Mouse (Mus musculus) heart, embryonic 14.5 days (tissue): ENCODE measurements around the gene Ubald1. TPM values are rescaled to one million over a fixed set of nuclear protein-coding genes. Genes with fewer than 3 reads are reported as not detected.

Source experiments
- ATAC-seq: fragments of 200-750 bp; cut with Nextera tagmentation; 2 replicates; pipeline ENCODE4 v1.8.0; 2017; ENCODE audit warnings: low read depth, moderate TSS enrichment; ENCODE audit not compliant: insufficient number of reproducible peaks, insufficient read depth, low FRiP score
- H3K27ac ChIP-seq, 2 experiments: fragments of 200-500 bp in 1 of 2; fragments of 300-500 bp in 1 of 2; sonication (generic) in 1 of 2; replicated peaks in 1 of 2; 2 replicates each; pipeline ENCODE4 v1.5.1; 2012 to 2014; ENCODE audit warnings: low read depth in 2 of 2, low read length in 2 of 2, control low read depth in 1 of 2, mild to moderate bottlenecking in 1 of 2, mixed read lengths in 1 of 2; ENCODE audit not compliant: control insufficient read depth in 1 of 2, insufficient read depth in 1 of 2
- H3K27me3 ChIP-seq: fragments of 300-500 bp; sonication (generic); 2 replicates; pipeline ENCODE4 v1.6.1; 2014; ENCODE audit warnings: mild to moderate bottlenecking, low read length, control low read depth; ENCODE audit not compliant: control insufficient read depth, insufficient read depth
- H3K36me3 ChIP-seq: fragments of 300-500 bp; sonication (generic); 2 replicates; pipeline ENCODE4 v1.6.1; 2014; ENCODE audit warnings: mild to moderate bottlenecking, control low read depth, low read length, mixed read lengths; ENCODE audit not compliant: control insufficient read depth, insufficient read depth
- H3K4me1 ChIP-seq, 2 experiments: fragments of 200-500 bp in 1 of 2; fragments of 300-500 bp in 1 of 2; sonication (generic) in 1 of 2; 2 replicates each; pipeline ENCODE4 v1.6.1; 2012 to 2014; ENCODE audit warnings: low read length in 2 of 2, control low read depth in 1 of 2, mixed read lengths in 1 of 2; ENCODE audit not compliant: control insufficient read depth in 2 of 2, insufficient read depth in 2 of 2
- H3K4me2 ChIP-seq: fragments of 300-500 bp; sonication (generic); 2 replicates; pipeline ENCODE4 v1.6.1; 2014; ENCODE audit warnings: mild to moderate bottlenecking, low read length
- H3K4me3 ChIP-seq, 2 experiments: fragments of 200-500 bp in 1 of 2; fragments of 300-500 bp in 1 of 2; sonication (generic) in 1 of 2; 2 replicates each; pipeline ENCODE4 v1.5.1; 2012 to 2014; ENCODE audit warnings: low read length in 2 of 2, mild to moderate bottlenecking in 2 of 2, control low read depth in 1 of 2, low read depth in 1 of 2, moderate library complexity in 1 of 2; ENCODE audit not compliant: control insufficient read depth in 1 of 2, insufficient read depth in 1 of 2
- H3K9ac ChIP-seq: fragments of 300-500 bp; sonication (generic); 2 replicates; pipeline ENCODE4 v1.6.1; 2014; ENCODE audit warnings: mild to moderate bottlenecking, low read length
- H3K9me3 ChIP-seq: fragments of 300-500 bp; sonication (generic); 2 replicates; pipeline ENCODE4 v1.6.1; 2016; ENCODE audit warnings: low read length, control low read depth; ENCODE audit not compliant: control insufficient read depth
- WGBS: fragments of 180-500 bp; shearing (Covaris S2); extraction: QIAGEN DNeasy Blood & Tissue Kit; methylation state at CpG from one replicate; pipeline ENCODE4 v1.1.7; 2014; 5-methylcytosine and 5-hydroxymethylcytosine counted together
- polyA plus RNA-seq: library from polyadenylated mRNA; unstranded; fragments of >200 nt; fragmentation: Nextera tagmentation; extraction: Ambion mirVana; gene quantifications from 2 replicates; pipeline ENCODE4 v1.2.1, GENCODE M21; 2014

The Ubald1 gene
- polyA plus RNA-seq, 1 experiment from 2014 or later, result 25.3 TPM

- peak; percentile 79 for ATAC-seq
- under 1% methylated on average over 70 of the region's 74 CpGs for WGBS
- peak within 1 kb of the TSS; percentile 80 to 84 for H3K4me3 ChIP-seq
- H3K27ac ChIP-seq, result peak within 1 kb of the TSS; percentile 89 to 90
- H3K4me2 ChIP-seq, result peak within 1 kb of the TSS; percentile 74
- H3K36me3 ChIP-seq, result no peaks in the 10 kb centered on the region
- H3K9ac ChIP-seq, result peak within 1 kb of the TSS; percentile 98
- no peaks in the 10 kb centered on the region for H3K9me3 ChIP-seq
- H3K27me3 ChIP-seq, result no peaks in the 10 kb centered on the region
- peaks cover 15 to 48% of the 10 kb centered on the region in 2 experiments for H3K4me1 ChIP-seq
These were observed 5.9 kb upstream of the Ubald1 start, which contains the start of gene Mgrn1 for GRCm38 (mm10) chr16:4885760-4886689. TSS of gene Mgrn1 (plus strand) at chr16:4886249.

- no peak overlapping the region for H3K4me3 ChIP-seq
- ATAC-seq, result no peak
These were observed 4.8 kb upstream of the Ubald1 start for GRCm38 (mm10) chr16:4884930-4885329.

GRCm38 (mm10) chr16:4881400-4882351 lies 1.6 kb upstream of the Ubald1 start:
- Histone ChIP-seq H3K9ac (peak overlapping the region; percentile 96), H3K9me3 (no peaks in the 10 kb centered on the region), H3K4me3 (peak overlapping the region; percentile 91 to 92; a peak in 3 of 4 replicates), H3K4me2 (peak overlapping the region; percentile 92), H3K27ac (peak overlapping the region; percentile 98 to 99; a peak in 3 of 4 replicates), H3K4me1 (peaks cover 7 to 30% of the 10 kb centered on the region in 2 experiments), H3K36me3 (no peaks in the 10 kb centered on the region; the same call in 1 of the 2 replicates), H3K27me3 (no peaks in the 10 kb centered on the region)
- 77% methylated on average over 10 of the region's 10 CpGs for WGBS
- no peak for ATAC-seq

More at GRCm38 (mm10) chr16:4884930-4885329, 4.8 kb upstream of the Ubald1 start:
- H3K4me2 ChIP-seq, result peak overlapping the region; percentile 74; the same call in 1 of the 2 replicates
- H3K9ac ChIP-seq, result no peak overlapping the region
- H3K27me3 ChIP-seq, result no peaks in the 10 kb centered on the region
- 58% methylated on average over 10 of the region's 10 CpGs for WGBS
- H3K27ac ChIP-seq, result no peak overlapping the region; a peak in 1 of 4 replicates
- peaks cover 9 to 37% of the 10 kb centered on the region in 2 experiments for H3K4me1 ChIP-seq
- H3K9me3 ChIP-seq, result no peaks in the 10 kb centered on the region
- no peaks in the 10 kb centered on the region for H3K36me3 ChIP-seq

GRCm38 (mm10) chr16:4879708-4880124 lies 399 bp downstream of the Ubald1 start:
- H3K4me2 ChIP-seq, result peak overlapping the region; percentile 76

GRCm38 (mm10) chr16:4879101-4879707 lies 911 bp downstream of the Ubald1 start:
- Histone ChIP-seq H3K4me3 (peak overlapping the region; percentile 91 to 97), H3K9ac (peak overlapping the region; percentile 94), H3K4me1 (peaks cover 17 to 43% of the 10 kb centered on the region in 2 experiments), H3K9me3 (no peaks in the 10 kb centered on the region), H3K4me2 (peak overlapping the region; percentile 76), H3K27ac (peak overlapping the region; percentile 99 to 100), H3K27me3 (no peaks in the 10 kb centered on the region), H3K36me3 (peaks cover 18% of the 10 kb centered on the region)
- WGBS, result under 1% methylated on average over 52 of the region's 54 CpGs
- peak; percentile 5; the same call in 1 of the 2 replicates for ATAC-seq

More at GRCm38 (mm10) chr16:4879708-4880124, 399 bp downstream of the Ubald1 start:
- H3K27ac ChIP-seq, result peak overlapping the region; percentile 99 to 100
- H3K9ac ChIP-seq, result peak overlapping the region; percentile 94
- peaks cover 13% of the 10 kb centered on the region for H3K36me3 ChIP-seq
- no peaks in the 10 kb centered on the region for H3K27me3 ChIP-seq
- peak; percentile 70 for ATAC-seq
- peak overlapping the region; percentile 91 to 97 for H3K4me3 ChIP-seq
- WGBS, result under 1% methylated on average over 40 of the region's 40 CpGs
- H3K4me1 ChIP-seq, result peaks cover 17 to 43% of the 10 kb centered on the region in 2 experiments
- H3K9me3 ChIP-seq, result no peaks in the 10 kb centered on the region

- Histone ChIP-seq H3K27me3 (no peaks in the 10 kb centered on the region), H3K4me1 (peaks cover 17 to 43% of the 10 kb centered on the region in 2 experiments), H3K4me3 (peak overlapping the region; percentile 91 to 97), H3K4me2 (peak overlapping the region; percentile 76), H3K9ac (peak overlapping the region; percentile 94), H3K27ac (peak overlapping the region; percentile 99 to 100; a peak in 3 of 4 replicates), H3K9me3 (no peaks in the 10 kb centered on the region), H3K36me3 (peaks cover 25% of the 10 kb centered on the region)
- WGBS, result 18% methylated on average over 5 of the region's 5 CpGs
- no peak for ATAC-seq
These were observed 1.8 kb downstream of the Ubald1 start for GRCm38 (mm10) chr16:4878192-4878885.
